Mouse (Mus musculus): ENCODE data around the gene 4931406C07Rik. TPM values are rescaled to one million over a fixed set of nuclear protein-coding genes. Genes with fewer than 3 reads are reported as not detected.
A peak's percentile ranks its signal among the peaks of the same experiment; 100 is the strongest.

The 4931406C07Rik gene
- total RNA-seq, 2 experiments from 2014 or later = 9.3 to 12.5 TPM

DNA sequence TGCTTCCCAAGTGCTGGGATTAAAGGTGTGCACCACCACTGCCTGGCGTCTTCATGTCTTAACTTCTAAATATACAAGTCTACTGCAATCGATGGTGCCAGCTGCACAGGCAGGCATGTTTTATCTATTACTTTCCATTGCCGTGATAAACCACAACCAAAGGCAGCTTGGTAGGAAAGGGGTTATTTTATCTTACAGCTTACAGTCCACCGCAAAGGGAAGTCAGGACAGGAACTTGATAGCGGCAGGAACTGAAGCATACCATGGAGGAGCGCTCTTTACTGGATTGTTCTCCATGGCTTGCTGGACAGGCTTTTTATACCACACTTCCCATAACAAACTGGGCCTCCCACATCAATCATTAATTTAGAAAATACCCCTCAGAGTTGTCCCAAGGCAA is 17.0 kb downstream of the 4931406C07Rik start:
- DNase-seq = no peak

DNA sequence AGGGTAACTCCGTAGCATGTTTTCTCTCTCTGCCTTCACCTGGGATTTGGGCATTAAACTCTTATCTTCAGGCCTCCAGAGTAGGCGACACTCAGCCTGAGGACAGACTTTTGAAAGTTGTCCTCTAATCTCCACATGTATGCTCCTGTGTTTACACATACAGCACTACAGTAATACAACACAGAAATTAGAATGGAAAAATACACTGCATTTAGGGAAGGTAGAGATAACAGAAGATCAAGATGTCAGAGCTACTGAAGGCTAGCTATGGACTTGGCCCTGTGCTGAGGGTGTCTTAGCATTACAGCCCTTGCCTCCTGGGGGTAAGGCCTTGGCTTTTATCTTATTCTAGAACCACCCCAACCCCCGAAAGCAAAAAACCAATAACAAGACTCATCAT is 17.8 kb downstream of the 4931406C07Rik start:
- no peak for DNase-seq

DNA sequence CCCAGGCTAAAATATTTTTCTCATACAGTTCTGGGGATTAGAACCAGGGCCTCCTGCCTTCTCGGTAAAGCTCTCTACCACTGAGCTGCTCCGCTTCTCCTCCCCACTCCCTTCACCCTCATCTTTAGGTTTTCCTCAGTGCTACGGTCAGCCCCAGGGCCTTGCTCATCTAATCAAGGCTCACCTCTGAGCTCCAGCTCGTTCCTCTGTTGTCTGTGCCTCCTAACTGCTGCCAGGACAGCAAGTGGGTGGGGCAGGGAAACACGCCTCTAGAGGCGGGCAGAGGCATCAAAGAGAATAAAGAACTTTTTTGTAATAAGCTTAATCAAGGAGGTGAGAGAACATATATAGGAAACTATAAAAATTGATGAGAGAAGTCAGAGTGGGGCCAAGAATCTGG is 18.4 kb downstream of the 4931406C07Rik start:
- DNase-seq = no peak

DNA sequence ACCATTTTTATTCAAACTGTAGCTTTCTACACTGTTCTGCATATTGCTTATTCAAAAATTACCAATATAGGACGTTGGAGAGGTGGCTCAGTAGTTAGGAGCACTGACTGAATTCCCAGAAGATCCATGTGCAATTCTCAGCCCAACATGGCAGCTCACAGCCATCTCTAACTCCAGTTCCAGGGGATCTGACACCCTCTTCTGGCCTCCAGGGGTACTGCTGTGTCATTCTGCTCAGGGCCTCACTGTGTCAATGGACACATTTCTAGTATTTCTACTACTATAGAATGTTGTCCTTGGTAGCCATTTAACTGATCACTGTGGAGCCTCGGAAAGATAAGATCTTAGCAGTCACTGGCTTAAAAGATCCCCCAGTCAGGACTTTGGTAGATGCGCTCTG is 20.8 kb downstream of the 4931406C07Rik start:
- no peak for DNase-seq

DNA sequence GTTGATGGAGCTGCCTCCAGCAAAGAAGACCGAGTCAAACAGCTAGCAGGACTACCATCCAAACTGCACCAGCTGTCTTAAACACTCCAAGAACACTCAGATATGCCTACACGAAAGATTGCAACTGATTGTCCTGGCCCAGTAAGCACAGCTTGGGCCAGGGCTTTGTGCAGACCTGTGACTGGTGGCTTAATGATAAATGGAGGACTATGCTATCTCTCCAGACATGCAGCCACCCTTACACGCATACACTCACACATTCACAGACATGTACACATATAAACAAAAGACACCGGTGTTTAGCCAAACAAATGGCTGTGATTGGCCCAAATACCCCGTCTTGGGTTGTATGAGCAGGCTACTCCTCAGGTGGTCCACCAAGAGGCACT is 25.8 kb downstream of the 4931406C07Rik start:
- no peak for DNase-seq

DNA sequence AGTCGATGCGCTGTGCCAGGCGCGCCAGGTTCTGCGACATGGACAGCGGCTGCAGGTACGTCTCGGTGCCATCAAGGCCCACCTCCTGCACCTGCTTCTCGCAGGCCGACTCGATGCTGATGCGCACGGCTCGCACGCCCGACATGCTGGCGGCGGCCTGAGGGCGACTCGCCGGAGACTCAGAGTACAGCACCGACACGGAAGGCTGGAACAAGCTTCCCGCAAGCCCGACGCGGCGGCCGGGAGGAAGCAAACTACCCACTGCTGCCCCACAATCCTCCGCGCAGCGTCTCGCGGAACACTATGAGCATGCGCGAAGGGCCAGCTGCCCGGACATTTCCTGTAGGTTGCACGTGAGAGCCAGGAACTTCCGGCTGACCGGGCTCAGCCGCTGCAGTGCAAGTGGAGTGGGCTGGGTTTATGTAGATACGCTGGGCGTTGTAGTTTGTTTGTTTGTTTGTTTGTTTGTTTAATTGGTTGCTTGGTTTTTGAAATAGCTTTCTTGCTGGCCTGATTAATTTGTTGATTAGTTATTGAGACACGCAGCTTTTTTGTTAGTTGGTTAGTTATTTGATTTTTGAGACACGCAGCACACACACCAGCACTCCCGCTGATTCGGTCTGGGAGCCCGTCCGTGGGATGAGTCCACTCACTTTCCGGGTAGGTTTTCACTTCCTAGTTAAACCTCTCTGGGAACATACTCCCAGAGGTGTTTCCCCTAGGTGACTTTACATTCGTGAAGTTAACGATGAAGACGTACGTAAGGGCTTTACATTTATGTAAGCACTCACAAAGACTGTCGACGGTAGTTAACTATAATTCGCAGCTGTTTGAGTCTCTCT is 26.4 kb downstream of the 4931406C07Rik start, which contains the start of gene Med17:
Gene Med17 (minus strand): TSS at position 283 of the 842 bp plus-strand sequence.
- peak; percentile 90 for DNase-seq

DNA sequence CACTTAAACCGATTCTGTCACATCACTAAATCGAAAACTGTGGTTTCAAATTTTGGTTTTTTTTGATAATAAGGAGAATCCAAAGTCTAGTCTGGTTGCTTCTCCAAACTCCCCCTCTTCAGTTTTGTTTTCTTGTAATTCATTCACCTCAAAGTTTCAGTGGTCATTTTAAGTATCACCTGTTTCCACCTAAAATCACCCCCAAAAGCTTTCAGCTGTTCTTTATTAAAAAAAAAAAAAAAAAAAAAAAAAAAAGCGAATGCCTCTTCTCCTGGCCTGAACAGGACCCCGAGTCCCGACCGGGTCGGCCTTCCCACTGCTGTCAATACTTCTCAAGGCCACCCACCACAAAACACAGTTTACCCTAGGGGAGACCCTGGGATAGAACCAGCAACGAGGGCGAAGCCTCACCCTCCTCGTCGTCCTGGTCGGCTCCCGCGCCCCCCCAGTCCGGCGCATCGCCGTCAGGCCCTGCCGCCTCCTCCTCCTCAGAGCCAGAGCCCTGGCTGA is 27.1 kb downstream of the 4931406C07Rik start:
- DNase-seq = no peak

DNA sequence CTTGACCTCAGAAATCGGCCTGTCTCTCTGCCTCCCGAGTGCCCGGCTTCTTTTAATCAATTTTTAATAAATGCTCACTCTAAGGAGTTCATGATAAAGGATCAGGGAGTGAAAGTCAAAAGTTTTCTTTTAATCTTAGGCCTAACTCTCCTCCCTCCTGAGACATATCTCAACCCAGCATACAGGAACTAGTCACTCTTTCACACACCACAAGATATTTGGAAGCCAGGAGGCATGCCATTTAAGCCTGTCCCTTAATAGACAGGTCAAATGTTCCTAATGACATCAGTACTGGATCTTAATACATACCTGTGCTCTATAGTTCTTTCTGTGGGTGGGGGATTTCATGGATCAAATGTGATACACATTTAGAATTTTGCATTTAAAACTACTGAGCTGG is 27.9 kb downstream of the 4931406C07Rik start:
- no peak for DNase-seq

DNA sequence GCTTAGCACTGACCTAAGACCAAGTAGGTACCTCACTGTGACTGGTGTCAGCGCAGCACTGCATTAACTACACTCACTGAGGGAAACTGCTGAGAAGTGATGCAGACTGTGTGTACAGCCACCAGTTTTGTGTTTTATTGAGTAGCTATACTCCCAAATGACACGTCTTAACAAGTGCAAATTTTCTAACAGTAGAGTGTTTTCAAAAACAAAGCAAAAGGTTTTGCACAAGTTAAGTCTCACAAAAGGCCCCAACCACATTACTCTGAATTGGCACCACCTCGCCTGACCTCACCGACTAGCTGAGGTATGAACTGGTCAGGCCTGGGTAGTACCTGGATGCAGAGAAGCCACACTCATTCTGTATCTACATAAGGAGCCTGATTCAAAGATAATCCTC is 29.4 kb downstream of the 4931406C07Rik start:
- DNase-seq = no peak

DNA sequence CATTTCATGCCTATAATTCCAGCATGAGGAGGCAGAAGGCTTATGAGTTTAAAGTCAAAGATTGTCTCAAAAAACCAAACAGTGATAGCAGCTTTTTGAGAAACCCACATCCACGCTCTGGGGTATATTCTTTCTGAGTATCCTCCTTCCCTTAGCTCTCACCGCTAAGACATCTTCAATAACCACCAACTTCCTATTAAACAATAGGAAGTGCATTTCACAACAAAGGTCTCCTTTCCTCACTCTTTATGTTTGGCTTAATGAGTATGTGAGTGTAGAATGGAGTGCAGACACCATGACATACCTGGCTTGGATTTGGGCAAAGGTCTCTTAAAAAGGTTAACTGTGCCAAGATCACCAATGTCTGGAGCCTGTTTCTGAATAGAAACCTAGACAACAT is 32.3 kb downstream of the 4931406C07Rik start:
- DNase-seq = no peak

DNA sequence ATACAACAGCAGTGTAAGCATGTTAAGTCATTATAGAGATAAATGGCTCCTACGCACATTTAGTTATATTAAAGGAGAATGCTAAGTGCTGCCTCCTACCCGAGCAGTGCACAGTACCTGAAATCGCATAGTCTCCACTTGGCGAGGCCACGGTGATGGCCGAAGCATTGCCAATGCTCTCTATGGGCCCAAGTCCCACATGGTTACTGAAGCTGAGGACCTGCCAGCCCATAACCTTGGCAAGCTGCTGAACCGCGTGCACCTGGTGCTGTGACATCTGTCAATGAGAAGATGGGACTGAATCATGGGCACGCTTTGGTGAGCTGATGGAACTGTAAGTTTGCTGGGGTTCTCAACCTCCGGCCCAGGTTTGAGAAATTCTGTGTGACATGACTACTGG is 42.8 kb downstream of the 4931406C07Rik start:
- DNase-seq = no peak

DNA sequence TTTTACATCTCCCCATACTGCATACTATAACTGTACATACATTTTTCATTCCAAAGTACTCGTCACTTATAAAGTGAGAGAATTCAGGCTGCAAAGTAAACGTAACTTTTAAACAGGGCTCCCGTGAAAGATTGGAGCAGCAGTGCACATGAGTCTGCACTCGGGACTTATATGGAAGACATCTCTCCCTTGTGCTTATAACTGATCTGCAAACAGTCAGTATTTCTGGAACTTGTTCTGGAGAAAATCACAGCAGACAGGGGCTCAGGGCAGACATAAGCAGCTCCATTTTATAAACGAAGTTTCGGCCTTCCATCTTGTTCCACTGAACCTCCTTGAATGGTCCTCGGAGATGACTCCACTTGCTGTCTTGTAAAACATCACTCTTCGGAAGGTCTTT is 44.3 kb downstream of the 4931406C07Rik start:
- no peak for DNase-seq

DNA sequence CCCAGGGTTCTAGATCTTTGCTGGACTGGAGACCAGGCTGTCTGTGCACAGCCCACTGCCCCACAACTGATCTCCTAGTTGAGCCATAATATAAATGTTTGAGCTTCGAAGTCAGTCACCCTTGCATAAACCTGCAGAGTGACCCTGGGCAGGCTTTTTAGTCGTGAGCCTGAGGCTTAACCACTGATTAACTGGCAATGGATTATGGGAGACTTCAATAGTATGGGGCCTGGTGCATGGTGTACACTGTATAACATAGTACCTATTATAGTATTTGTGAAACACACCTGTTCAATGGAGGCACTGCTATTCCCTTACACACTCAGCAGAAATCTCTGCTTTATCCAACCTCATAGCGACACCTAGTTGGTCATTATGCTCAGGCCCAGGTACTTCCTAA is 50.0 kb downstream of the 4931406C07Rik start:
- DNase-seq = no peak

DNA sequence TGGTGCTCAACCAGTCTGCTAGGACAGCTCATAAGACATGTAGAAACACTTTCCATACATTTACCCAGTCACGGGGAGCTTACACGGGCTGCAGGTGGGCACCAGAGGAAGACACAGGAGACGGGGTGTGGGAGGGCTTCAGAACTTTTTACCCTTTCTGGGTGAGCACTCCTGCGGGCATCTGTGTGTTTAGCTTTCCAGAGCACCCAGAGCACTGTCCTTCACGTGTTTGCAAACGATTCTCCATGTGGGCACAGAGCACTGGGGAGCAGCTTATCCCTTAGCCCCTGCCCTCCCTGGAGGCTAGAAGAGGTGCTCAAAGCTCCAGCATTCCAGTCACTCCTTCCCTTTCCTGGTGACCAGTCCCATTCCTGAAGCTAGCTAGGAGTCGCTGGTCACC is 51.7 kb downstream of the 4931406C07Rik start:
- no peak for DNase-seq

DNA sequence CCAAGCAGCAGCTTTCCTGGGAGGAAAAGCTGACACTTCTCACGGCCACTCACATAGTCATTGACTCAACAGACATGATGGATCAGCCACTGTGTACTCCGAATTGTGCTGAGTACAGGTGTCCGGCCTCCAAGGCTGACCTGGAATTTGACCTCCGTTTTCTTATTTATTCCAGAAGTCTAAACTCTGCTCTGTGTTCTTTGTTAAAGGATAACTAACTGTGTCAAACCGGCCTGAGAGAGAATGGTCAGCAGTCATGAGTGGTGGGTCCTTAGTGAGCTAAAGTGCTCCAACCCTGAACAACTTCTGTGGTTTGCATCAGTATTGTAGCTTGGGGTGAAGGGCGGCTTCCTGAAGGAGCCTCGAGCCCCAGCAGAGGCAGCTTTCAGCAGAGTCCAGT is 54.1 kb downstream of the 4931406C07Rik start:
- no peak for DNase-seq

DNA sequence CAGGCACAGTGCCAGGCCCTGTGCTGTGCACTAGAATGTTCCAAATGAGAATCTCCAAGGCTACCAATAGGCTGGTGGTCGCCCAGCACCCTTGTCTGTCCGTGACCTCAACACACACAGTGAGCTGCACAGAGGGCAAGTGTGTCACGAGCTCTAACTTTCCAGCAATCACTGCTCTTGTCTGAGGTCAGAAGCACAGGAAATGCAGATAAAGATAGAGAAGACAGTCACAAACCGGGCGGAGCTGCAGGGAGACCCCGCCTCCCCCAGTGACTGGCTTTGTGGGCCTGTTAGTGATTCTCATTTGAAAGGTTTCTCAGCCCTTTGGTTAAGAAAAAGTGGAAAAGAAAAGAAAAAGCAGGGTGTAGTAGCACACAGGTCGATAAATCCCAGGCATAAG is 55.9 kb downstream of the 4931406C07Rik start:
- no peak for DNase-seq

DNA sequence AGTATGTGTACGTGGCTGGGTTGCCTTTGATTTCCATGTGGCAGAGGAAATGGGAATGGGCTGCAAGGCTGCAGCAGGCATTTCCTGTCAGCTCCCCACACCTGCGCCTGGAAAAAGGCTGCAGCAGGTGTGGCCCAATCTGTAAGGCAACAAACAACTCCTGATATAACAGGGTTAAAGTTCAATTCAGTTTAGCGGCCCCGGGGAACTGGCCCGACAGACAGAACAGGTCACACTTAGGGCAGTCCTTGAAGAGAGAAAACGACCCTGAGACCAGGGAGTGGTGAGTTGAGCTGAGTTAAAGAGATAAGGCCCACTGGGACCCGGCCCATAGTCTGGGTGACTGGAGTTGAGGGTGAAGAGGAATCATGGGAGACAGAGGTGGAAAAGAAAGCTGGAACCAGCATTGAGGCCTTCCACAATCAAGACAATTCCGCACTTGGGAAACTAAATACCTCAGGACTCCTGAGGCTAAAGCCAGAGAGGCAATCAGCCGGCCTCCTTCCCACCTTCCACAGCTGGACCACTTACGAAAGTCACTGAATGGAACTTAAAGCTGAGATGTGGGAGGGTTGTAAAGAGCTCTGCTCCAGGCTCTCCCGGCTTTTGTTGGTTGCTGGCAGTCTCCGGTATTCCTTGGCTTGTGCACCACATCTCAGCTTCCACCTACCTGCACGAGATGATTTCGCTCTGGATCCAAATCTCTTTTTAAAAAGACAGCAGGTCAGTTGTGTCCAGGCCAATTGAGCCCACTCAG is 60.8 kb downstream of the 4931406C07Rik start:
- DNase-seq = no peak

DNA sequence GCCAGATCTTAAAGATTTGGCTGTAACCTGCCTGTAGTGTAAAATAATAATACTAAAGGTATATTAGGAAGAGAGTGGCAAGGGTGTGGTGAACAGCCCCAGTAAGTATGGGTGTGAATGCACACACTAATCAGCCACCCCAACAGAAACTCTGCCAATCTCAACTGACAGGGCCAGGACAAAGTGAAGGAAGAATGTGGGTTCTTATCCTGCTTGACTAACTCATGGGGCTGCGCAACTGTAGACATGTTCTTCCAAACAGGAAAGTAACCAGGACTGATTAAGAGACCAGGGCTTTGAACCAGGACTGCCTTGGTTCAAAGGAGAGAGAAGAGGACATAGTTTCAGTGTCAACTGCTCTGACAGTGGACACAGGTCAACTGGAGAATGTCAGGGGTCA is 64.1 kb downstream of the 4931406C07Rik start:
- no peak for DNase-seq

DNA sequence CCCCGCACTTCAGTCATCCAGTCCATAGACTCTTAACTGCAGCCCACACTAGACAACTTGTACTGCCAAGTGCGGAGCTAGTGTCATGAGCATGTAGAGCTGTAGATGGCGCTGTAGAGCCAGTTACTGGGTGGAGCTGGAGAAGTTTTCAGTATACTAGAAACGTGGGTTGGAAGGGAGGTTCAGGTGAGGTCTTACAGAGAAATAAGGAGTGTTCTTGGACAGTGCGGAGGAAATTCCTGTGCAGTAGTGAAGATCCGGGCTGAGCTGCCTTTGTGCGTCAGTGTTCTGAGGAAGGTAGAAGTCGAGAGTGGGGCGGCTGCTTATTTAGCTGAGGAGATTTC is 64.7 kb downstream of the 4931406C07Rik start:
- DNase-seq = peak; percentile 45

DNA sequence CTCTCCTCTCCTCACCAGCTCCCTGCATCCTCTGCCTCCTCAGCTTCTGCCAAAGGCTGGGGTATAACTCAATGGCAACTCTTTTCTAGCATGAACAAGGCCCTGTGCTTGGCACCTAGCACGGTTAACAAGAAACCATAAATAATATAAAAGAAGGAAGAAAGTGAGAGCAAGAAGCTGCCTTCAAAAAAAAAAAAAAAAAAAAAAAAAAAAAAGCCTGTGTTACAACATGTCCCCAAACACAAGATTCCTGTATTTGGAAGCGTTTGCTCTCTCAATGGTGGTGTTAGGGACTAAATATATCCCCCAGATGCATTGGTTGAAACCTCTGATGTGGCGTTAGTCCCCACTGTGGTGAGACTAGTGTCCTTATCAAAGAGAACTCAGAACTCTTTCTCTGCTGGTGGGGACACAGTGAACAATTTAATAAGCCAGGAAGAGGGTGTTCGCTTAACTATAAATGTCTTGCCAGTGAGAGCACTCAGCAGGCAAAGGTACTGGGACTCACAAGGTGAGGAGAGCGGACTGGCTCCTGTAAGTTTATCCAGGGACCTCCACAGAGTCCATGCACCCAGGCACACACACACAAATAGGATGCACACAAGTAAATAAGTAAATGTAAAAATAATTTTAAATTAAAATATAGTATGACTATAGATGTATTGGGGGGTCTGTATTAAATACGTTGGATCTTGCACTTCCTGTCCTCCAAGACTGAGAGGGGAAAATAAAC is 65.2 kb downstream of the 4931406C07Rik start:
- no peak for DNase-seq

DNA sequence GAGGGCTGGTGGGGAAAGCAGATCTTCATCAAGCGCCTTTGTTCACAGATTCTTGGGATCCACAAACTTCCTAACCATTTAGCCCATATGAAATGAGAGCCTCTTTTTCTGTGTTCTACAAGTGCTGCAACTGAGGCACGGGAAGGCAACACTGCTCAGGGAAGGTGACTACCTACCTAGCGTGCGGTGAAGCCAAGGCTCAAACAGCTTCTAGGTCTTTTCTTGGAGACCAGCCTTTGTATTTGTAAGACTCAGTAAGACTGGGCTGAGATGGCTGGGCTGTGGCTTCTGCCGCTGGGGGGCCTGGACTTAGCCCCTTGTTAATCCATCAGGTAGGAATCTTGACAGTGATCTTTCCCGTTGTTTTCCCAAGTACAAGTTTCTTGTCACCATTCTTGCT is 66.2 kb downstream of the 4931406C07Rik start:
- DNase-seq = no peak

DNA sequence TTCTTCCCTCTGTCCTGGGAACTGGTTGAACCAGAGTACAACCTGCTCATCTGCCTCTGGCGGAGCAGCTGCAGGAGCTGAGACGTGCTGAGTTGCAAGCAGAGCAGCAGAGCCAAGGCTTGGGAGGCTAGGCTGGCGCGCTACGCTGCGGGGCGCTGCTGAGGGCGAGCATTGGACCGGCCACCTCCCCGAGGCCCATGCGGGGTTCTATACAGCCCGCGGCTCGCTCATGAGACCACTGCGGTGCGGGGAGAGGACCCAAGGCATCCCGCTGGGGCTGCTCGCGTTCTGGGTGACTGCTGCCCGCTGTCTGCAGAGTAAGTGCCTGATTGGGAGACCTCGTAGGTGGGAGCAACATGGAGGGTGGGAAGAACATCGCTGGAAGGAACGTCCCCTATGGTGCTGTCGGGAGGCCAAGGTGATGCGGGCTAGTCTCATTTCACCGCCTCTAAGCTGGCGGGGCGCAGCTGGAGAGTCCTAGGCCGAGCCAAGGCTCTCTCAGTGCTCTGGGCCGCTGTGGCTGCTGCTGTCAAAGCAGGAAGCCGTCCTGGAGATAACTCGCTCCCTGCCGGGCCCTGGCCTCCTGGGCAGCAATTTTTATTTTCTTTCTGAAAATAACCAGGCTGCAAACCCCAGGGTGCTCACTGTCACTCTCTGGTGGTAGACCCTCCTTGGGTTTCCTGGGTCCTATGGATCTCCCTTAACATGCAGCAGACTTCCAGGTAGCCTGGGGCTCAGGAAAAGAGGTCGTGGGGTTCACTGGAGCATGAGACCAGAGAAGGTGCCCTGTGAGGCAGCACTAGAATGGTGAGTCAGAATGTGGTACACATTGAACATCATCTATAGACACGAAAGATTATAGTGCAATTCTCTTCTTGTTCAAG is 67.0 kb downstream of the 4931406C07Rik start, which contains the start of gene Vstm5:
Gene Vstm5 (plus strand): TSS at position 4 of the 884 bp plus-strand sequence.
- peak; percentile 40 for DNase-seq

Data from gastrocnemius, postnatal 10 days (tissue).